Mouse (Mus musculus) ovary, adult 2 months (tissue): ENCODE results near the gene 3300002I08Rik. TPM values are rescaled to one million over a fixed set of nuclear protein-coding genes. Genes with fewer than 3 reads are reported as not detected.

Experiments used
- polyA plus RNA-seq: library from polyadenylated mRNA; depleted of rRNA; stranded (reverse); fragments of >200 nt; gene quantifications from 2 replicates; pipeline ENCODE4 v1.2.3, GENCODE M21; 2012; rRNA removed

3300002I08Rik gene
- 1.5 TPM in 2 replicates for polyA plus RNA-seq

DNA sequence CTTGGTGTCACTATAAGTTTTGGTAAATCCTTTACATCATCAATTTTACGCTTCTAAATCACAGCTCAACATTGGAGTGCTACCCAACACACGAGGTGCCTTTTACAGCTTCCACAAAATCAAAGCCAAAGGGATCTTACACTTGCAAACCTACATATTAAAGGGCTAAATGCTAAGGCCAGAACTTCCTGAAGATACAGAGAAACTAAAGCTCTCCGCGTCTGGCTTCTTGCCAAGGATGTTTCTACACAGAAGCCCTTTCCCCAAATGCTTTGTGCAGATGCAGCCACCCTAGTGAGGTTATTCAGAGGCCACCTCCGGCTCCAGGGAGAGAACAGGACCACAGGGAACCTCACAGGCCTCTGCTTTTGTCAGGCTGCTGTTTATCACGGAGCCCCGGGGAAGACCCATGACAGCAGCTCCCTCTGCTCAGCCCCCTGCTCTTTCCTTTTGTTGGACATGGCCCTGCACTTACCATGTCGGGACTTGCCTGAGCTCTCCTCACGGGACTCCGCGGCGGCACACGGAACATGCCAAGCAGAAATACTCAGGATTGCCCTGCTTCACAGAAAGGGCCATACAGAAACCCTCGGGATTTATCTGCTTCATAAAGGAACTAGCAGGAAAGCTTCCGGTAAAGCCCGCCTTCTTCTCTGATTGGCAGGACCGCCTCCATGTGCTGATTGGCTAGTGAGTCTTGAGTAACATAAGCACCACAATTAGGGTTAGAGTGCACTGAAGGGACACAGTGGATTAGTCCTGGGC, at the start of gene 3300002I08Rik:
3300002I08Rik (minus strand) TSS at position 653 of the 765 bp plus-strand sequence.

DNA sequence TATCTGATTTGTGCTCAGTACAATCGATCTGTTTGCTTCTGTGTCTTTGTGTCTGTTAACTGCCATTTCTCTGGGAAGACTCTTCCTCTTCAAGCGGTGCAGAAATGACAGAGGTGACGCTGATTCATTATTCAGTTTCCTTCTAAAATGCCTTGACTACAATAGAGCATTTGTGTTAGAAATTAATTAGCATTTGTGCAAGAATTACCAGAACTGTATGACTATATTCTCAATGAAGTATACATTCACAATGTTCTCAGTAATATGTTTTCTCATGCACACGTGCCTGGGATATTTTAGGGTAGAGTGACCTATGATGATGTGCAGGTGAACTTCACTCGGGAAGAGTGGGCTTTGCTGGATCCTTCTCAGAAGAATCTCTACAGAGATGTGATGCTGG, 39.2 kb downstream of the 3300002I08Rik start, which contains the start of gene Gm10130:
Gm10130 (plus strand) TSS at position 301 of the 400 bp plus-strand sequence.

Other genes with a start within 250 kb of the 3300002I08Rik start
- gene Zfp120, start 226.1 kb downstream of the 3300002I08Rik start, polyA plus RNA-seq: 0.56 and 1.1 TPM in 2 replicates
- gene Gm10770, start 183.1 kb downstream of the 3300002I08Rik start, polyA plus RNA-seq: not detected in 2 replicates
- not detected in 2 replicates for gene Gm14139, start 181.0 kb downstream of the 3300002I08Rik start, polyA plus RNA-seq
- 0.31 and 0.35 TPM in 2 replicates for gene Zfp937, start 144.7 kb downstream of the 3300002I08Rik start, polyA plus RNA-seq
- 0.14 TPM in 1 of 2 replicates, not detected in the other for gene Gm21994, start 107.2 kb downstream of the 3300002I08Rik start, polyA plus RNA-seq
- gene Gm14124, start 105.2 kb downstream of the 3300002I08Rik start, polyA plus RNA-seq: not detected in 2 replicates
- not detected in 2 replicates for gene Gm10130, start 39.1 kb downstream of the 3300002I08Rik start, polyA plus RNA-seq
- gene Zfp442, start 88.7 kb upstream of the 3300002I08Rik start, polyA plus RNA-seq: 0.06 and 0.11 TPM in 2 replicates
- gene Zfp345, start 122.3 kb upstream of the 3300002I08Rik start, polyA plus RNA-seq: not detected in 2 replicates
- 0.60 and 0.82 TPM in 2 replicates for gene Cst7, start 207.7 kb upstream of the 3300002I08Rik start, polyA plus RNA-seq
- 54.6 and 94.0 TPM in 2 replicates for gene Apmap, start 245.8 kb upstream of the 3300002I08Rik start, polyA plus RNA-seq